Mouse (Mus musculus) intestine, embryonic 14.5 days (tissue): ENCODE results near the gene Efcab2. TPM values are rescaled to one million over a fixed set of nuclear protein-coding genes. Genes with fewer than 3 reads are reported as not detected.
A peak's percentile ranks its signal among the peaks of the same experiment; 100 is the strongest.

Experiments used
- ATAC-seq: fragments of 200-750 bp; cut with Nextera tagmentation; replicated peaks from 2 replicates; pipeline ENCODE4 v1.8.0; 2017; ENCODE audit warnings: low read depth, moderate number of reproducible peaks, moderate TSS enrichment, moderate library complexity; ENCODE audit not compliant: low FRiP score, low TSS enrichment
- DNase-seq: peaks from one replicate; pipeline ENCODE4 v3.0.0-alpha.2; 2018; ENCODE audit warnings: low spot score
- H3K27ac ChIP-seq: fragments of 300-500 bp; sonication (generic); 2 replicates; pipeline ENCODE4 v1.5.1; 2014; ENCODE audit warnings: low read depth, mild to moderate bottlenecking, control low read depth
- H3K27me3 ChIP-seq: fragments of 300-500 bp; sonication (generic); replicated peaks from 2 replicates; pipeline ENCODE4 v1.6.1; 2014; ENCODE audit warnings: low read length, control low read depth; ENCODE audit not compliant: control insufficient read depth, insufficient read depth
- H3K36me3 ChIP-seq: fragments of 300-500 bp; sonication (generic); 2 replicates; pipeline ENCODE4 v1.6.1; 2014; ENCODE audit warnings: low read length, control low read depth; ENCODE audit not compliant: control insufficient read depth, insufficient read depth
- H3K4me1 ChIP-seq: fragments of 300-500 bp; sonication (generic); replicated peaks from 2 replicates; pipeline ENCODE4 v1.6.1; 2014; ENCODE audit warnings: low read length, control low read depth, mixed read lengths; ENCODE audit not compliant: control insufficient read depth, insufficient read depth
- H3K4me2 ChIP-seq: fragments of 300-500 bp; sonication (generic); 2 replicates; pipeline ENCODE4 v1.6.1; 2014; ENCODE audit warnings: low read length
- H3K4me3 ChIP-seq: fragments of 300-500 bp; sonication (generic); 2 replicates; pipeline ENCODE4 v1.5.1; 2014; ENCODE audit warnings: low read depth, low read length, control low read depth, mixed read lengths
- H3K9ac ChIP-seq: fragments of 300-500 bp; sonication (generic); 2 replicates; pipeline ENCODE4 v1.6.1; 2014; ENCODE audit warnings: mild to moderate bottlenecking, low read length
- H3K9me3 ChIP-seq: fragments of 300-500 bp; sonication (generic); 2 replicates; pipeline ENCODE4 v1.6.1; 2016; ENCODE audit warnings: low read length, control low read depth; ENCODE audit not compliant: control insufficient read depth
- WGBS: fragments of 180-500 bp; shearing (Covaris S2); extraction: QIAGEN DNeasy Blood & Tissue Kit; methylation state at CpG from one replicate; pipeline ENCODE4 v1.1.7; 2014; 5-methylcytosine and 5-hydroxymethylcytosine counted together
- microRNA-seq: library from miRNA; unstranded; fragments of <30 nt; microRNA quantifications from one replicate; pipeline ENCODE4, GENCODE M21; 2016
- polyA plus RNA-seq: library from polyadenylated mRNA; unstranded; fragments of >200 nt; fragmentation: Nextera tagmentation; extraction: Ambion mirVana; gene quantifications from 2 replicates; pipeline ENCODE4 v1.2.1, GENCODE M21; 2014

The Efcab2 gene
- polyA plus RNA-seq, 1 experiment from 2014 or later: 9.3 TPM

GRCm38 (mm10) chr1:178528431-178529351 is 122.8 kb downstream of the Efcab2 start, which contains the start of gene Kif26b:
Gene Kif26b, plus strand, starts transcription at chr1:178529125.
- H3K9me3 ChIP-seq: 0 out of 2 replicates have a peak, but pooled peaks cover 2% of the 10 kb centered on the region
- no peaks in the 10 kb centered on the region for H3K27me3 ChIP-seq
- peak; percentile 73 for ATAC-seq
- H3K4me3 ChIP-seq: peak within 1 kb of the TSS; percentile 67
- H3K9ac ChIP-seq: peak within 1 kb of the TSS; percentile 57
- peak within 1 kb of the TSS; percentile 82 for H3K27ac ChIP-seq
- WGBS: under 1% methylated on average over 89 of the region's 92 CpGs
- peak; percentile 87 for DNase-seq
- peak within 1 kb of the TSS; percentile 100 for H3K4me2 ChIP-seq
- H3K4me1 ChIP-seq: peaks cover 15% of the 10 kb centered on the region
- H3K36me3 ChIP-seq: no peaks in the 10 kb centered on the region

- Histone ChIP-seq H3K4me3 (peak overlapping the region; percentile 67), H3K4me2 (peak overlapping the region; percentile 100), H3K4me1 (peaks cover 23% of the 10 kb centered on the region), H3K27ac (peak overlapping the region; percentile 82; the same call in 1 of the 2 replicates), H3K9me3 (0 out of 2 replicates have a peak, but pooled peaks cover 2% of the 10 kb centered on the region), H3K9ac (peak overlapping the region; percentile 57), H3K27me3 (no peaks in the 10 kb centered on the region), H3K36me3 (no peaks in the 10 kb centered on the region)
- WGBS: under 1% methylated on average over 38 of the region's 38 CpGs
- ATAC-seq: no peak
- peak; percentile 79 for DNase-seq
Observed at GRCm38 (mm10) chr1:178529512-178530300, 123.8 kb downstream of the Efcab2 start.

GRCm38 (mm10) chr1:178530301-178531078 is 124.6 kb downstream of the Efcab2 start:
- Histone ChIP-seq H3K27me3 (no peaks in the 10 kb centered on the region), H3K36me3 (no peaks in the 10 kb centered on the region), H3K27ac (peak overlapping the region; percentile 22; the same call in 1 of the 2 replicates), H3K4me3 (peak overlapping the region; percentile 67), H3K4me1 (peaks cover 23% of the 10 kb centered on the region), H3K9me3 (0 out of 2 replicates have a peak, but pooled peaks cover 2% of the 10 kb centered on the region), H3K9ac (peak overlapping the region; percentile 57), H3K4me2 (peak overlapping the region; percentile 100)
- ATAC-seq (peak; percentile 36), DNase-seq (peak; percentile 93)
- under 1% methylated on average over 61 of the region's 62 CpGs for WGBS

Small RNA genes lying within 50 kb of the gene (microRNA-seq; reads per million reads assigned to microRNA genes)
- not detected for gene Gm27458

Other genes with a start within 250 kb of the Efcab2 start
- gene Desi2, start 218.7 kb upstream of the Efcab2 start, polyA plus RNA-seq: 18.6 and 23.4 TPM in 2 replicates
- 126 and 133 TPM in 2 replicates for gene Cox20, start 87.0 kb upstream of the Efcab2 start, polyA plus RNA-seq
- gene Hnrnpu, start 68.3 kb upstream of the Efcab2 start, polyA plus RNA-seq: 378 and 384 TPM in 2 replicates
- 8.2 and 8.8 TPM in 2 replicates for gene Kif26b, start 123.0 kb downstream of the Efcab2 start, polyA plus RNA-seq